In the genomic region with DNA sequence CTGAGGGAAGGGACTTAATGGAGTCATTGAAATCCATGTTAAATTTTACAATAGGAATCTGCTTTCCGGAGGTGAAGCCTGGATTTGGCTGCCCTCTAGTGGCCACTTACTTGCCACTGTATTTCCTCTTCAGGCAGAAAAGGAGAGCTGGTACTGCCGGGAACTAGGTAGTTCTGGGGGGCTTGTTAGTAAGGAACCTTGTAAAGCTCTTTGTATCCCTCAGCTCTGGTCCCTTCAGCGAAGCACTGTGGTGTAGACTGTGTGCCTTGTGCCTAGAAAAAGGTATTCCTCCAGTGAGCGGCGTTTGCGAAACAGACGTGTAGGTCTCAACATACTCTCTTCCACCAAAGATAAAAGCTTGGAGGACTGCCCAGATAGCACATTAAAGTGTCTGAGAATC, we compare ENCODE assay signal across 8 mouse cellular contexts. TPM values are rescaled to one million over a fixed set of nuclear protein-coding genes. Genes with fewer than 3 reads are reported as not detected.
DNase-seq lines count a peak whose midpoint lies in the region; ATAC-seq lines count a peak whose summit lies in the region.

No protein-coding gene starts in this region.

- H3K4me1 ChIP-seq in forebrain, embryonic 10.5 days: no peaks in the 10 kb centered on the region; the same call in 1 of the 2 replicates
- H3K4me1 ChIP-seq in hindbrain, embryonic 11.5 days (replicated peaks; ENCODE audit: control insufficient read depth, insufficient read depth, low read length): no peaks in the 10 kb centered on the region
- no peaks in the 10 kb centered on the region for H3K4me1 ChIP-seq in midbrain, embryonic 11.5 days (ENCODE audit: control insufficient read depth, insufficient read depth, low read length)

- no peaks in the 10 kb centered on the region for H3K9me3 ChIP-seq in forebrain, embryonic 10.5 days
- H3K9me3 ChIP-seq in hindbrain, embryonic 11.5 days (ENCODE audit: control insufficient read depth, low read length): no peaks in the 10 kb centered on the region
- no peaks in the 10 kb centered on the region for H3K9me3 ChIP-seq in midbrain, embryonic 11.5 days (ENCODE audit: control insufficient read depth, low read length)

- H3K27ac ChIP-seq in forebrain, embryonic 10.5 days: no peak overlapping the region
- H3K27ac ChIP-seq in hindbrain, embryonic 11.5 days (ENCODE audit: low read depth, low read length): no peak overlapping the region
- no peak overlapping the region for H3K27ac ChIP-seq in midbrain, embryonic 11.5 days (ENCODE audit: low read depth, low read length)

- H3K36me3 ChIP-seq in forebrain, embryonic 10.5 days (replicated peaks): no peaks in the 10 kb centered on the region
- H3K36me3 ChIP-seq in hindbrain, embryonic 11.5 days (ENCODE audit: control insufficient read depth, insufficient read depth, low read length): no peaks in the 10 kb centered on the region
- H3K36me3 ChIP-seq in midbrain, embryonic 11.5 days (ENCODE audit: control insufficient read depth, insufficient read depth, low read length): no peaks in the 10 kb centered on the region

- peak; percentile 42 for DNase-seq in gastrocnemius, adult 18-20 months (ENCODE audit: low spot score)
- DNase-seq in gastrocnemius, postnatal 36 days: no peak
- DNase-seq in brain, embryonic 18.5 days (ENCODE audit: low read depth, low spot score): peak; percentile 37
- peak; percentile 69 for DNase-seq in forebrain, embryonic 10.5 days (ENCODE audit: extremely low spot score, low spot score)
- peak; percentile 83 for DNase-seq in hindbrain, embryonic 11.5 days (ENCODE audit: low spot score)
- DNase-seq in layer of hippocampus, postnatal 10 days (ENCODE audit: low spot score in 2 of 2): peak; percentile 67 to 79
- DNase-seq in midbrain, embryonic 11.5 days (ENCODE audit: low spot score, missing footprints): peak; percentile 94
- DNase-seq in spleen, postnatal 4 days (ENCODE audit: low spot score in 2 of 2): peak; percentile 30 to 74

- H3K27me3 ChIP-seq in forebrain, embryonic 10.5 days (ENCODE audit: poor library complexity, severe bottlenecking): peaks cover 19% of the 10 kb centered on the region
- no peaks in the 10 kb centered on the region; the same call in 1 of the 2 replicates for H3K27me3 ChIP-seq in hindbrain, embryonic 11.5 days (ENCODE audit: control insufficient read depth, insufficient read depth, low read length)
- H3K27me3 ChIP-seq in midbrain, embryonic 11.5 days (ENCODE audit: control insufficient read depth, insufficient read depth, low read length): no peaks in the 10 kb centered on the region; the same call in 1 of the 2 replicates

- intact Hi-C loops in gastrocnemius, postnatal 36 days (cut with DNase I): loop anchor here (2.0 kb wide), 1 partner anchor 89 kb away; no protein-coding TSS in a partner anchor

- ATAC-seq in hindbrain, embryonic 11.5 days (ENCODE audit: low FRiP score): no peak
- ATAC-seq in midbrain, embryonic 11.5 days (ENCODE audit: low FRiP score): peak; percentile 54

- 45% methylated on average over 7 of the region's 7 CpGs for WGBS in forebrain, embryonic 10.5 days
- 43% methylated on average over 7 of the region's 7 CpGs for WGBS in hindbrain, embryonic 11.5 days
- WGBS in midbrain, embryonic 11.5 days: 50% methylated on average over 7 of the region's 7 CpGs

- H3K9ac ChIP-seq in hindbrain, embryonic 11.5 days (ENCODE audit: low read depth, low read length): no peak overlapping the region
- H3K9ac ChIP-seq in midbrain, embryonic 11.5 days (ENCODE audit: low read length): no peak overlapping the region

- no peak overlapping the region for H3K4me2 ChIP-seq in hindbrain, embryonic 11.5 days (replicated peaks; ENCODE audit: low read depth, low read length)
- no peak overlapping the region for H3K4me2 ChIP-seq in midbrain, embryonic 11.5 days

- no peak overlapping the region for H3K4me3 ChIP-seq in forebrain, embryonic 10.5 days
- no peak overlapping the region for H3K4me3 ChIP-seq in hindbrain, embryonic 11.5 days (ENCODE audit: low read depth, low read length)
- no peak overlapping the region for H3K4me3 ChIP-seq in midbrain, embryonic 11.5 days (ENCODE audit: low read depth, low read length)

RNA-seq across cellular contexts. Expression of a gene that starts 5.4 kb away (rescaled TPM):
- total RNA-seq in gastrocnemius, adult 18-20 months (2021): not detected
- total RNA-seq in gastrocnemius, postnatal 36 days (2021): not detected
- polyA plus RNA-seq in forebrain, embryonic 10.5 days (2016; fragmentation: Nextera tagmentation; extraction: Ambion mirVana): not detected in 2 replicates
- polyA plus RNA-seq in hindbrain, embryonic 11.5 days (2014; fragmentation: Nextera tagmentation; extraction: Ambion mirVana): not detected in 2 replicates
- total RNA-seq in layer of hippocampus, postnatal 10 days (2021): not detected
- polyA plus RNA-seq in midbrain, embryonic 11.5 days (2014; fragmentation: Nextera tagmentation; extraction: Ambion mirVana): not detected in 2 replicates

RNA-seq across cellular contexts. Expression of a gene that starts 10.7 kb away (rescaled TPM):
- 1 to 10 TPM in 1 of 2 experiments, under 1 TPM in 1; 0.89 to 1.1 TPM for total RNA-seq in gastrocnemius, adult 18-20 months (2021)
- total RNA-seq in gastrocnemius, postnatal 36 days (2021): under 1 TPM; 0.48 to 0.79 TPM
- polyA plus RNA-seq in forebrain, embryonic 10.5 days (2016; fragmentation: Nextera tagmentation; extraction: Ambion mirVana): 0.11 and 0.14 TPM in 2 replicates
- 0.10 and 0.26 TPM in 2 replicates for polyA plus RNA-seq in hindbrain, embryonic 11.5 days (2014; fragmentation: Nextera tagmentation; extraction: Ambion mirVana)
- total RNA-seq in layer of hippocampus, postnatal 10 days (2021): under 1 TPM; 0.54 to 0.66 TPM
- polyA plus RNA-seq in midbrain, embryonic 11.5 days (2014; fragmentation: Nextera tagmentation; extraction: Ambion mirVana): not detected in 2 replicates

Comparison
In these comparisons a context has a peak if more than half of its experiments do, and no peak if none do; other contexts are left out.
1. DNase-seq: peak in gastrocnemius, adult 18-20 months (single experiment), brain, embryonic 18.5 days (single experiment), forebrain, embryonic 10.5 days (single experiment), hindbrain, embryonic 11.5 days (single experiment), layer of hippocampus, postnatal 10 days (2 of 2), midbrain, embryonic 11.5 days (single experiment) and spleen, postnatal 4 days (2 of 2); none in gastrocnemius, postnatal 36 days (0 of 2).